Mouse (Mus musculus) adrenal gland, postnatal 4 days (tissue): ENCODE measurements around the gene Sspo. TPM values are rescaled to one million over a fixed set of nuclear protein-coding genes. Genes with fewer than 3 reads are reported as not detected.

Experiments used
- DNase-seq, 2 experiments: peaks; one replicate each; pipeline ENCODE4 v3.0.0; 2021 to 2022; ENCODE audit warnings: low spot score in 2 of 2, mixed read lengths in 2 of 2
- total RNA-seq, 2 experiments: library from RNA; stranded (reverse); gene quantifications; 2 replicates each; pipeline ENCODE4 v1.2.3; 2021

The Sspo gene
- total RNA-seq, 2 experiments from 2014 or later: 2.6 to 4.0 TPM

GRCm38 (mm10) chr6:48435706-48436349 is 12.2 kb upstream of the Sspo start:
- no peak for DNase-seq

DNA sequence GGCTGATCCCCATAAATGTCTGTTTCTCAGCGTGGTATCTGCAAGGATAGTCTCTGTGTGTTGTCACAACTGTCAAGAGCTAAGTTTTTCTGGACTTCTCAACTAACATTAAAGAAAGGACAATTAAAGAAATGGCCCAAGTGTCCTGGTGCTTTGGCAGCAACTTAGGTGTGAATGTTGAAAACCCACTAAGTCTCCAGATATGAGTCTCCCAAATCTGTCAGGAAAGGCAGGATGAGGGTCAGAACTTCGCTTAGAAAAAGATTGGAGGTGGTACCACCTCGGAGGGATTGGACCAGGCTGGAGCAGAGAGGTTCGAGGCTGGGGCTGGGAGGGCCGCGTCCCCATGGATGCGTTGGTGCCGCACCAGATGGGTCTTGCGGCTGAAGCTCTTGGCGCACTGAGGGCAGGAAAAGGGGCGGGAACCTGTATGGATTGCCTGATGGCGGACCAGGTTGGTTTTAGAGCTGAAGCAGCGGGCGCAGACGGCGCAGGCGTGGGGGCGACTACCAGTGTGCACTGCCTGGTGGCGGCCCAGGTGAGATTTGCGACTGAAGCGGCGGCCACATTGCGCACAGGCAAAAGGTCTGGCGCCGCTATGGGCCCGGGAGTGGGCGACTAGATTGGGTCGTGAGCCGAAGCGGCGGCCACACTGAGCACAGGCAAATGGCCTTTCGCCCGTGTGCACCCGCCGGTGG is 10.2 kb upstream of the Sspo start:
- no peak for DNase-seq

DNA sequence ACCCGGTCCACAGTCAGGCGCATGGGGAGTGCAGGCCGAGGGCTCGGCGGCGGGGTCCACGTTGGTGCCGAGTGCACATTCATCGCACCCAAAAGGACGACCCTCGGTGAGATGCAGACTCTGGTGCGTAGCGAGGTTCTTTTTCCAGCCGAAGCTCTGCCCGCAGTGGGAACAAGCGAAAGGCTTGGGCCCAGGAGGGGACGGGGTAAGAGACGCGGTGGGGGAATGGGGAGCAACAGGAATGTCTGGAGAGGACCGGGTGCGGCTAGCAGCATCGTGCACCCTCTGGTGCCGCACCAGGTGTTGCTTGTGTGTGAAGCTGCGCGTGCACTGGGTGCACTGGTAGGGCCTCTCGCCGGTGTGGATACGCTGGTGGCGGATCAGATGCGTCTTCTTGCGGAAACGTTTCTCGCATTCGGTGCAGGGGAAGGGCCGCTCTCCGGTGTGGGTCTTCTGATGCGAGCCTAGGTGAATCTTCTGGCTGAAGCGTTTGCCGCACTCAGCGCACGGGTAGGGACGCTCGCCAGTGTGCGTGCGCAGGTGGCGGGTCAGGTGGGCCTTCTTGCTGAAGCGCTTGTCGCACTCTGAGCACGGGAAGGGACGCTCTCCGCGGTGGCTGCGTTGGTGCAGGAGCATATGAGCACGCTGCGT is 9.4 kb upstream of the Sspo start:
- DNase-seq: no peak

- DNase-seq: no peak
These were observed 8.4 kb upstream of the Sspo start for GRCm38 (mm10) chr6:48439654-48440053.

DNA sequence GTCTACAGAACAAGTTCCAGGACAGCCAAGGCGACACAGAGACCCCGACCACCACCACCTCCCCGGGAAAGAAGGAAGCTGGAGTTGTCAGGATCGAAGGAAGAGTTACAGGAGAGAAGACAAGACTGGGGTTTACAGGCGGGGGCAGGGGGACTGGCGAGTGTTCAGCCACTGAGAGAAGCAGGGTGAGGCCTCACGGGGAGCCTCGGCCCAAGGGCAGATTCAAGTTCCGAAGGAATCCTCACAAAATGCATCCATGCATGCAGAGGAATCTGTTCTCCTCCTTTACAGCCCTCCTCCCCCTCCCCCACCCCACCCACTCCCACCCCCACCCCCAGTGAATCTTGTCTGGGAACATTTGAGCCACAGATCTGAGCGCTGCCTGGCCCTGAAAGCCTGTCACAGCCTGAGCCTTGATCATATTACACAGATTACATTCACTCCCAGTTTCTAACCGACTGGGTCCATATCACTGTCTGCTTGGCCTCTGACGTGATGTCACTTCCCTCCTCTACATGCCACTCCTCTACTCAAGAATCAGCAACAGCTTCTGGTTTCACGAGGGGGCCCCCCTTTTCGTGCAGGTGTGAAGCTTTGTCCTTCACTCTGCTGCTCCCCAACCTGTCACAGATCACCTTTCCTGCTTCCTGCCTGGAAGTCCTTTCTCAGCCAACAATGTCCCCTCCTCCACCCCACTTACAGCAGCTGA is 7.6 kb upstream of the Sspo start:
- DNase-seq: no peak

GRCm38 (mm10) chr6:48443592-48444309 is 4.3 kb upstream of the Sspo start:
- peak; percentile 84 to 94 for DNase-seq

DNA sequence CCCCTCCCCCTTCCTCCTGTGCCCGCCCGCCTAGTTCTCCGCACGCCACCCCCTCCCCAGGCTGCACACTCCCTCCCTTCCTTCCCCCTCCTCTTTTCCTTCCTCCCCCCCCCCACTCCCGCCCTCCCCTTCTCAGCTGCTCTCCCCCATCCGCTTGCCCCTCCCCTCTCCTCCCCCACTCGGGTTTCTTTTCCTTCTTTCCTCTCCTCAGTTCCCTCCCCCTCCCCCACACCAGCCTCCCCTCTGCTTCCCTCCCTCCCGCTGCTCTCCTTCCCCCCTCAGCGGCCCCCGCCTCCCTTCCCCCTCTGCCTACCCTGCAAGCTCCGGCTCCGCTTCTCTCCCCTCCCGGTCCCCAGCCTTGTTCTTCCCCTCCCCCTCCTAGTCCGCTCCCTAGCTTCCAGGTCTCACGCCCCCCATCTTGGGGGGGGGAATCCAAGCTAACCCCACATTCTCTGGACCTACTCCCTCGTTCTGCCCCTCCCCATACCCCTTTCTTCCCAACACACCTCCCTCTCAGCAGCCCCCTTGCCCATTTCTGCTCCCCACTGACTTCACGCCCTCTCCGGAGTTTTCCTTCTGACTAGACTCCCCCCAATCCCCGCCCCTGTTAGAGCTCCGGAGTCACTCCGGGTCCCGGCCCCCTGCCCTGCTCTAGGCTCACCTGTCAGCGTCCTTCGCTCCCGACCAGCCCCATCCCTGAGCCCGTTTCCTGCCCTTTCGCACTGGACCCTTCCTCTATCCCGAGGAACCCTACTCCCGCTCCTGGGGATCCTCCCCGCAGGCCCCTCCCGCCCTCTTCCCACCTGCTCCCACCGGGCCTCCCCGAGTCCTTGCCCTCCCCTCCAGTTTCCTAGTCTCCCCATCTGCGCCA is 3.5 kb upstream of the Sspo start:
- DNase-seq: peak; percentile 47 to 74

- peak; percentile 37 to 40 for DNase-seq
These were observed 2.6 kb upstream of the Sspo start, which contains the start of gene Zfp467 for GRCm38 (mm10) chr6:48445181-48446101. Gene Zfp467, minus strand, starts transcription at chr6:48445825.

- no peak for DNase-seq
These were observed 1.8 kb upstream of the Sspo start for GRCm38 (mm10) chr6:48446256-48446655.

GRCm38 (mm10) chr6:48446896-48447295 is 1.1 kb upstream of the Sspo start:
- DNase-seq: no peak

DNA sequence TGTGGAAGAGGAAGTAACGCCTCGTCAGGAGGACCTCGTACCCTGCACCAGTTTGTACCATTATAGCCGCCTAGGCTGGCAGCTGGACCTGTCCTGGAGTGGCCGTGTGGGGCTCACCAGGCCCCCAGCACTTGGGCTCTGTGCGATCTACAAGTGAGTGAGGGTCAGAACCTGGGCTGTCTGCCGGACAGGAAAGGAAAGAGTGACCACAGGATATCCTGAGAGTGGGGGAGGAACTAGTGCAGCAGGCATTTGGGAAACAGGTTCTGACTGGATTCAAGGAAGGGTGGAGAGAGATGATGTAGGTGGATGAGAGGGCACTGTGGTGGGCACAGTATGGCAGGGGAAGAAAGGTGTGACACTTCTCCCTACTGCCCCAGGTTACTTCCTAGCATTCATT is 498 bp downstream of the Sspo start:
- DNase-seq: no peak

DNA sequence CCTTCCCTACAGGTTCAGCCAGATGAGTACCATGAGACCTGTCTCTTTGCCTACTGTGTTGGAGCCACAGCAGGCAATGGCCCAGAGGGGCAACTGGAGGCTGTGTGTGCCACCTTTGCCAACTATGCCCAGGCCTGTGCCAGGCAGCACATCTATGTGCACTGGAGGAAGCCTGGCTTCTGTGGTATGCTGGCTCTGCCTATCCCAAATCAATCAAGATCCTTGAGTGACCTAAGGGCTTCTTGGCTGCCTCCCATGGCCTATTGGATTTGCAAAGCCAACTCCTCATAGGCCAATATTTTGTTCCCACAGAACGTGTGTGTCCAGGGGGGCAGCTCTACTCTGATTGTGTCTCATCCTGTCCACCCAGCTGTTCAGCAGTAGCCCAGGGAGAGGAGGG is 4.1 kb downstream of the Sspo start:
- no peak for DNase-seq

GRCm38 (mm10) chr6:48452771-48453170 is 4.7 kb downstream of the Sspo start:
- DNase-seq: no peak

- DNase-seq: no peak
These were observed 17.1 kb downstream of the Sspo start for GRCm38 (mm10) chr6:48464966-48465679.

GRCm38 (mm10) chr6:48466715-48467114 is 18.7 kb downstream of the Sspo start:
- DNase-seq: no peak

DNA sequence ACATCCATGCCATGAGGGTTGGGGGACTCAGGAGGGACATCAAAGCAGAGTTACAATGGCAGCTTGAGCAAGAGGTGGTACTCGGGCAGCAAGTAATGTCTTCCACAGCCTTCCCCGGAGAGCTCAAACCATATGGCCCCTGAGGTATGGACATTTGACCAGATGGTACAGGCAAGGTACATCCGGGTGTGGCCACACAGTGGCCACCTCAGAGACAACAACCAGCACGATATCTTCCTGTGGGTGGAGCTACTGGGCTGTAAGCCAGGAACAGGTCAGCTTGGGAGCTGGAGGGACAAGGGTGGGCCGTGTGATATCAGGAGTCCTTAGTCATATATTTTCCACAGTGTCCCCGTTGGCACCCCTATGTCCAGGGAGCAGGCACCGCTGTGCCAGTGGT is 19.5 kb downstream of the Sspo start:
- DNase-seq: no peak

DNA sequence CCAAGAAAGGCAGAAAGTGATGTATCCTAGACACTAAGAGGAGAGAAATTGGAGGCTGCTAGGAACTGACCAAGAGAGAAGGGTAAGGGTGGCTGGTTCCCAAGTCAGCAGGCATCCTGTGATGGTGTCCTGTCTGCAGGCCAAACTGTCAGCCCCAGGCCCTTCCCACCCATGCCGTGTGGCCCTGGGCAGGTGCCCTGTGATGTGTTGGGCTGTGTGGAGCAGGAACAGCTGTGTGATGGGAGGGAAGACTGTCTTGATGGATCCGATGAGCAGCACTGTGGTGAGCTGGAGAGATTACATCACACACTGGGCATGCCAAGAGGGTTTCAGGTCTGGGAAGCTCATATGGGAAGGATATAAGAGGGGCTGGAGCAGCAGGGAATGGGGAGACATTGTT is 22.7 kb downstream of the Sspo start:
- no peak for DNase-seq

GRCm38 (mm10) chr6:48478446-48478845 is 30.4 kb downstream of the Sspo start:
- no peak for DNase-seq
